Comparison of ENCODE assay signal across 17 mouse cellular contexts in genomic region chr5:135851481-135851880, GRCm38 (mm10). TPM values are rescaled to one million over a fixed set of nuclear protein-coding genes. Genes with fewer than 3 reads are reported as not detected.
DNase-seq lines count a peak whose midpoint lies in the region; ATAC-seq and TF ChIP-seq lines count a peak whose summit lies in the region.
"Had no signal": no experiment of that assay in that cellular context is flagged by ENCODE, and none has a peak within 500 bp of the region (broad histone marks: within the 10 kb centered on the region; RNA-seq: fewer than 3 reads in every experiment).

No protein-coding gene starts in this region.

- ATAC-seq in forebrain, embryonic 11.5 days (replicated peaks; ENCODE audit: low FRiP score), result no peak
- peak; percentile 37 for ATAC-seq in hindbrain, embryonic 13.5 days (ENCODE audit: low FRiP score)
- ATAC-seq in midbrain, embryonic 15.5 days (replicated peaks), result no peak
- no peak for ATAC-seq in megakaryocyte-erythroid progenitor cell, adult 5-6 weeks (replicated peaks; ENCODE audit: low FRiP score, low TSS enrichment, poor library complexity, severe bottlenecking)

- TF ChIP-seq POLR2A in ES-Bruce4 (IDR thresholded peaks at IDR 0.05; ENCODE audit: insufficient read depth, low read length), result no peak

- H3K36me3 ChIP-seq in ES-Bruce4 (ENCODE audit: control insufficient read depth, insufficient read depth, low read length, poor library complexity, severe bottlenecking), result no peaks in the 10 kb centered on the region
- no peaks in the 10 kb centered on the region for H3K36me3 ChIP-seq in forebrain, embryonic 11.5 days (ENCODE audit: control insufficient read depth, insufficient read depth, low read length)
- peaks cover 25% of the 10 kb centered on the region for H3K36me3 ChIP-seq in hindbrain, embryonic 13.5 days
- H3K36me3 ChIP-seq in midbrain, embryonic 15.5 days (replicated peaks), result no peaks in the 10 kb centered on the region
- H3K36me3 ChIP-seq: heart, embryonic 10.5 days had no signal

- no peaks in the 10 kb centered on the region for H3K27me3 ChIP-seq in ES-Bruce4 (ENCODE audit: control insufficient read depth, insufficient read depth, low read length, poor library complexity, severe bottlenecking)
- H3K27me3 ChIP-seq in forebrain, embryonic 11.5 days (ENCODE audit: control insufficient read depth, insufficient read depth, low read length), result peaks cover 36% of the 10 kb centered on the region
- H3K27me3 ChIP-seq in hindbrain, embryonic 13.5 days, result peaks cover 19% of the 10 kb centered on the region
- H3K27me3 ChIP-seq in midbrain, embryonic 15.5 days (replicated peaks), result peaks cover 10% of the 10 kb centered on the region

- DNase-seq in forebrain, embryonic 11.5 days (ENCODE audit: low spot score), result no peak
- DNase-seq in yolk sac, embryonic 10.5 days (ENCODE audit: low spot score), result no peak
- no peak for DNase-seq in gastrocnemius, adult 18-20 months (ENCODE audit: low spot score)
- no peak for DNase-seq in MN1 (ENCODE audit: low spot score)
- DNase-seq: heart, postnatal 36 days; kidney, adult 2 months; thymus, postnatal 14 days had no signal

- no peak overlapping the region for H3K27ac ChIP-seq in ES-Bruce4 (ENCODE audit: insufficient read depth, low read length)
- peak overlapping the region; percentile 70; the same call in 1 of the 2 replicates for H3K27ac ChIP-seq in forebrain, embryonic 11.5 days (ENCODE audit: low read depth, low read length)
- H3K27ac ChIP-seq in hindbrain, embryonic 13.5 days, result peak overlapping the region; percentile 97
- H3K27ac ChIP-seq in midbrain, embryonic 15.5 days, result peak overlapping the region; percentile 84
- H3K27ac ChIP-seq: layer of hippocampus, adult 2 months; liver, embryonic 14.5 days had no signal

- no peak for TF ChIP-seq EP300 in ES-Bruce4 (IDR thresholded peaks at IDR 0.05; ENCODE audit: insufficient read depth, low read depth, low read length)

- peak overlapping the region; percentile 39; the same call in 1 of the 2 replicates for H3K4me3 ChIP-seq in ES-Bruce4 (ENCODE audit: low read depth, low read length)
- no peak overlapping the region for H3K4me3 ChIP-seq in forebrain, embryonic 11.5 days (ENCODE audit: low read depth, low read length)
- H3K4me3 ChIP-seq in hindbrain, embryonic 13.5 days, result no peak overlapping the region; the same call in 1 of the 2 replicates
- H3K4me3 ChIP-seq in midbrain, embryonic 15.5 days, result no peak overlapping the region
- H3K4me3 ChIP-seq: erythroblast, embryonic 14.5 days; layer of hippocampus, adult 2 months had no signal

- no peaks in the 10 kb centered on the region for H3K9me3 ChIP-seq in ES-Bruce4 (replicated peaks; ENCODE audit: control insufficient read depth, insufficient read depth, low read length, poor library complexity, severe bottlenecking)
- peaks cover 2% of the 10 kb centered on the region; the same call in 1 of the 2 replicates for H3K9me3 ChIP-seq in forebrain, embryonic 11.5 days (ENCODE audit: control insufficient read depth, low read length)
- no peaks in the 10 kb centered on the region for H3K9me3 ChIP-seq in hindbrain, embryonic 13.5 days
- H3K9me3 ChIP-seq in midbrain, embryonic 15.5 days, result no peaks in the 10 kb centered on the region
- H3K9me3 ChIP-seq: heart, embryonic 10.5 days had no signal

- no peak for TF ChIP-seq CTCF in ES-Bruce4 (IDR thresholded peaks at IDR 0.05; ENCODE audit: low read depth, low read length)

- no peaks in the 10 kb centered on the region for H3K4me1 ChIP-seq in ES-Bruce4 (ENCODE audit: control insufficient read depth, insufficient read depth, low read length)
- peaks cover 11% of the 10 kb centered on the region; the same call in 1 of the 2 replicates for H3K4me1 ChIP-seq in forebrain, embryonic 11.5 days (replicated peaks; ENCODE audit: control insufficient read depth, insufficient read depth, low read length)
- H3K4me1 ChIP-seq in hindbrain, embryonic 13.5 days (replicated peaks), result peaks cover 52% of the 10 kb centered on the region
- H3K4me1 ChIP-seq in midbrain, embryonic 15.5 days, result peaks cover 40% of the 10 kb centered on the region

- 0 out of 2 replicates have a peak overlapping the region, but pooled peaks have one; percentile 10 for H3K9ac ChIP-seq in ES-Bruce4 (ENCODE audit: low read depth, poor library complexity, severe bottlenecking)
- 0 out of 2 replicates have a peak overlapping the region, but pooled peaks have one; percentile 20 for H3K9ac ChIP-seq in forebrain, embryonic 11.5 days (ENCODE audit: low read length)
- peak overlapping the region; percentile 65 for H3K9ac ChIP-seq in hindbrain, embryonic 13.5 days
- no peak overlapping the region for H3K9ac ChIP-seq in midbrain, embryonic 15.5 days
- H3K9ac ChIP-seq: liver, embryonic 14.5 days had no signal

- 6% methylated on average over 14 of the region's 14 CpGs for WGBS in forebrain, embryonic 11.5 days
- WGBS in hindbrain, embryonic 13.5 days, result 8% methylated on average over 14 of the region's 14 CpGs
- 6% methylated on average over 14 of the region's 14 CpGs for WGBS in midbrain, embryonic 15.5 days

- peak overlapping the region; percentile 2; the same call in 1 of the 2 replicates for H3K4me2 ChIP-seq in forebrain, embryonic 11.5 days (ENCODE audit: low read depth, low read length, severe bottlenecking)
- peak overlapping the region; percentile 42 for H3K4me2 ChIP-seq in hindbrain, embryonic 13.5 days
- H3K4me2 ChIP-seq in midbrain, embryonic 15.5 days, result peak overlapping the region; percentile 13

RNA-seq across cellular contexts. Expression of gene Hspb1, which starts 36.2 kb away (rescaled TPM):
- 426 and 500 TPM in 2 replicates for polyA plus RNA-seq in ES-Bruce4 (2011; ENCODE audit: insufficient read depth, insufficient read length, low read depth, missing spikeins)
- 11.4 and 11.8 TPM in 2 replicates for polyA plus RNA-seq in forebrain, embryonic 11.5 days (2014; fragmentation: Nextera tagmentation; extraction: Ambion mirVana)
- 8.9 and 10.3 TPM in 2 replicates for polyA plus RNA-seq in hindbrain, embryonic 13.5 days (2015; fragmentation: Nextera tagmentation; extraction: Ambion mirVana)
- 13.4 and 13.9 TPM in 2 replicates for polyA plus RNA-seq in midbrain, embryonic 15.5 days (2015; fragmentation: Nextera tagmentation; extraction: Ambion mirVana)
- total RNA-seq in megakaryocyte-erythroid progenitor cell, adult 5-6 weeks (2014; fragmentation: Nextera tagmentation), result not detected in 2 replicates
- not detected in 2 replicates for total RNA-seq in megakaryocyte-erythroid progenitor cell, adult 5-6 weeks (2017)
- 100 to 1,000 TPM; 239 to 482 TPM for total RNA-seq in gastrocnemius, adult 18-20 months (2021)
- total RNA-seq: monocyte, adult 5-6 weeks had no signal

RNA-seq across cellular contexts. Expression of gene Srrm3, which starts 44.8 kb away (rescaled TPM):
- polyA plus RNA-seq in ES-Bruce4 (2011; ENCODE audit: insufficient read depth, insufficient read length, low read depth, missing spikeins), result 0.41 and 0.55 TPM in 2 replicates
- 12.3 and 12.7 TPM in 2 replicates for polyA plus RNA-seq in forebrain, embryonic 11.5 days (2014; fragmentation: Nextera tagmentation; extraction: Ambion mirVana)
- 88.0 and 90.6 TPM in 2 replicates for polyA plus RNA-seq in hindbrain, embryonic 13.5 days (2015; fragmentation: Nextera tagmentation; extraction: Ambion mirVana)
- polyA plus RNA-seq in midbrain, embryonic 15.5 days (2015; fragmentation: Nextera tagmentation; extraction: Ambion mirVana), result 98.9 and 111 TPM in 2 replicates
- not detected in 2 replicates for total RNA-seq in megakaryocyte-erythroid progenitor cell, adult 5-6 weeks (2014; fragmentation: Nextera tagmentation)
- total RNA-seq in megakaryocyte-erythroid progenitor cell, adult 5-6 weeks (2017), result not detected in 2 replicates
- total RNA-seq in gastrocnemius, adult 18-20 months (2021), result not detected
- total RNA-seq: gastrocnemius, adult 8-10 months; heart, postnatal 36 days; monocyte, adult 5-6 weeks had no signal
- polyA plus RNA-seq: erythroblast, embryonic 14.5 days had no signal

Comparison
In these comparisons a context has a peak if more than half of its experiments do, and no peak if none do; other contexts are left out.
1. RNA of gene Hspb1, which starts 36.2 kb away (polyA plus RNA-seq): 426 to 500 TPM in ES-Bruce4; 13.4 to 13.9 TPM in midbrain, embryonic 15.5 days, 11.4 to 11.8 TPM in forebrain, embryonic 11.5 days and 8.9 to 10.3 TPM in hindbrain, embryonic 13.5 days; every median in the first group is over 10 times any median in the second.
2. Peak in every context shown above with its lines, with median percentiles within 50 percentile points of each other: H3K4me2 ChIP-seq.